Mouse (Mus musculus): ENCODE data around the gene Ebf1. TPM values are rescaled to one million over a fixed set of nuclear protein-coding genes. Genes with fewer than 3 reads are reported as not detected.

The Ebf1 gene
- total and polyA plus RNA-seq, 3 experiments: 0.04 TPM; not detected in 2

DNA sequence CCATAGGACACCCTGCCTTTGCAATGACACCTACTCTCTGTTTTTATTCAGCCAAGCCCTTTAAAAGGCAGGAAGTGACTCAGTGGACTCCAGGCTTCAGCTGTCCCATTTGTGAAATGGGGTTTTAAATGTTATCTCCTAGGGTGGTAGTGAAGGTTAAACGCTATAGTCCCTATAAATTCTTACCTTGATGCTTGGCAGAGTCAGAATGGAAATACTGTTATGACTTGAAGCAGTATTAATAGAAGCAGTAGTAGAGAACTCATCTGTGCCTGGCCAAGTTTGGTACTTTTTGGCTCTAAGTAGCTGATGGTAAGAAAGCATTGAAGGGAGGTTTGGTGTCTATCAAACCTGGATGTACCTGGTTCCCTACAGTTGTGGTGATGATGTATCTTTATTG lies 19.1 kb downstream of the Ebf1 start:
- H3K36me3 ChIP-seq (ENCODE audit: control insufficient read depth in 1 of 2, insufficient read depth in 2 of 2, low read length in 2 of 2): no peaks in the 10 kb centered on the region

DNA sequence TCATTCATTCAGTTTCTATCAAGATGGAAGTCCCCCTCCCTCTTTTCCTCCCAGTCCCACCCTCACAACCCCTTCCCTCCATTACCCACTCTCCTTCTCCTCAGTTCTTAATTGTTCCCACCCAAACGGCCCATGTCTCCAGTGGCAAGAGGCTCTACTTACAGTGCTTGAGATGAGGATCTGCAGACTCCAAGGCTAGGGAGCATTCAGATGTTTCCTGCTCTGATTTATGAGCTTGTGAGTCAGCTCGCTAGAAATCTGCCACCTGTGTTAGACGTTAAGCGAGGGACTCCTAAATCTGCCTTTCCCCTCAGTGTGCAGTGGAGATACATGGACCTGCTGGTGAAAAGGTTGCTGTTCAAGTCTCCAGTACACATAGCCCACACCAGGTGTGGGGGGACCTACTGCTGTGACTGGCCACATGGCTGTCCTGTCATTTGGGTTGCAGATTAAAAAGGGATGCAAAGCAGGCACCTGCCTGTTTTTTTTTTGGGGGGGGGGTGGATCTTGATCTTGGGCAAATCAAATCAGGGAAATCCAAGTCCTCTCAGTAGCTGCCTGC lies 21.2 kb downstream of the Ebf1 start:
- Histone ChIP-seq H3K79me2 (ENCODE audit: control insufficient read depth, insufficient read depth, low read length, poor library complexity) (no peaks in the 10 kb centered on the region), H3K4me1 (ENCODE audit: control insufficient read depth in 1 of 2, insufficient read depth in 2 of 2, low read length in 2 of 2) (no peaks in the 10 kb centered on the region), H3K9me3 (replicated peaks; ENCODE audit: insufficient read depth, low read length) (no peaks in the 10 kb centered on the region), H3K27ac (ENCODE audit: control insufficient read depth, low read depth, low read length) (no peak overlapping the region), H3K4me3 (ENCODE audit: control insufficient read depth in 1 of 2, insufficient read depth in 1 of 2, low read depth in 2 of 2, low read length in 2 of 2) (no peak overlapping the region), H3K36me3 (ENCODE audit: control insufficient read depth in 1 of 2, insufficient read depth in 2 of 2, low read length in 2 of 2) (no peaks in the 10 kb centered on the region), H3K9ac (ENCODE audit: control insufficient read depth, low read depth, low read length, poor library complexity, severe bottlenecking) (no peak overlapping the region), H3K27me3 (ENCODE audit: control insufficient read depth in 1 of 2, insufficient read depth in 2 of 2, low read length in 2 of 2) (peaks cover 0 to 1% of the 10 kb centered on the region in 2 experiments; a peak in 2 of 4 replicates)
- TF ChIP-seq NELFE (IDR thresholded peaks at IDR 0.05; ENCODE audit: low read depth, low read length) (no peak), ETS1 (IDR thresholded peaks at IDR 0.05; ENCODE audit: low read depth, low read length) (no peak), CHD2 (IDR thresholded peaks at IDR 0.05; ENCODE audit: low read length) (no peak), RAD21 (IDR thresholded peaks at IDR 0.05; ENCODE audit: low read depth, low read length) (no peak)
- DNase-seq (ENCODE audit: low read depth, low spot score): no peak

More for the DNA sequence above, 19.1 kb downstream of the Ebf1 start:
- DNase-seq (ENCODE audit: low read depth, low spot score): no peak
- no peaks in the 10 kb centered on the region for H3K4me1 ChIP-seq (ENCODE audit: control insufficient read depth in 1 of 2, insufficient read depth in 2 of 2, low read length in 2 of 2)
- H3K4me3 ChIP-seq (ENCODE audit: control insufficient read depth in 1 of 2, insufficient read depth in 1 of 2, low read depth in 2 of 2, low read length in 2 of 2): no peak overlapping the region
- H3K27ac ChIP-seq (ENCODE audit: control insufficient read depth, low read depth, low read length): no peak overlapping the region
- H3K27me3 ChIP-seq (ENCODE audit: control insufficient read depth in 1 of 2, insufficient read depth in 2 of 2, low read length in 2 of 2): no peaks in the 10 kb centered on the region; a peak in 1 of 4 replicates
- H3K9me3 ChIP-seq (replicated peaks; ENCODE audit: insufficient read depth, low read length): no peaks in the 10 kb centered on the region
- TF ChIP-seq POLR2A (IDR thresholded peaks at IDR 0.05; ENCODE audit: control insufficient read depth in 1 of 2, insufficient read depth in 1 of 2, low read depth in 1 of 2, low read length in 2 of 2, poor library complexity in 1 of 2) (no peak), NELFE (IDR thresholded peaks at IDR 0.05; ENCODE audit: low read depth, low read length) (no peak), GATA1 (IDR thresholded peaks at IDR 0.05; ENCODE audit: low read depth, low read length) (no peak), SIN3A (IDR thresholded peaks at IDR 0.05; ENCODE audit: low read length) (no peak), ZKSCAN1 (IDR thresholded peaks at IDR 0.05; ENCODE audit: low read depth, low read length) (no peak), ETS1 (IDR thresholded peaks at IDR 0.05; ENCODE audit: low read depth, low read length) (no peak), RCOR1 (IDR thresholded peaks at IDR 0.05; ENCODE audit: low read depth, low read length) (no peak), HCFC1 (IDR thresholded peaks at IDR 0.05; ENCODE audit: low read depth, low read length) (no peak), USF1 (IDR thresholded peaks at IDR 0.05; ENCODE audit: low read depth, low read length) (no peak), TCF12 (IDR thresholded peaks at IDR 0.05; ENCODE audit: low read depth, low read length) (no peak), ELF1 (IDR thresholded peaks at IDR 0.05; ENCODE audit: low read depth, low read length) (no peak), POLR2AphosphoS2 (IDR thresholded peaks at IDR 0.05; ENCODE audit: low read length) (no peak), UBTF (IDR thresholded peaks at IDR 0.05; ENCODE audit: borderline replicate concordance, insufficient read depth, low read depth, low read length) (no peak)
- no peaks in the 10 kb centered on the region for H3K79me2 ChIP-seq (ENCODE audit: control insufficient read depth, insufficient read depth, low read length, poor library complexity)
- H3K9ac ChIP-seq (ENCODE audit: control insufficient read depth, low read depth, low read length, poor library complexity, severe bottlenecking): no peak overlapping the region

DNA sequence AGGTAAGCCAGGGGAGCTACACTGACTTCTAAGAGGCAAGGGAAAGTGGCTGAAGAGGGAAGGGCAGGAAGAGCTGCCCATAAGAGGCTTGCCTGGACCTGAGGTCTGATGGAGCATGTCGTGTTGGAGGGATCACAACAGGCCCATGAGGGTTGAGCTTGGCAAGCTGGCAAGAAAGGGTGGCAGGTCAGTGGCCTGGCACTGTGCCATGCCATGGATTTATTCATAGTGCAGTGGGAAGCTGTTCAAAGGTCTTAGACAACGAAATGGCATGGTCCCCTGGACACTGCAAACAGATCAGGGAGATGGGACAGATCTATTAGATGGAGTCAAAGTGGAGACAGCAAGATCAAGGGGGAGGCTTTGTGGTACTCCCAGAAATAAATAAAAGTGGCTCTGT lies 24.4 kb downstream of the Ebf1 start:
- no peaks in the 10 kb centered on the region for H3K36me3 ChIP-seq (ENCODE audit: control insufficient read depth in 1 of 2, insufficient read depth in 2 of 2, low read length in 2 of 2)
- H3K79me2 ChIP-seq (ENCODE audit: control insufficient read depth, insufficient read depth, low read length, poor library complexity): no peaks in the 10 kb centered on the region
- H3K27ac ChIP-seq (ENCODE audit: control insufficient read depth, low read depth, low read length): no peak overlapping the region
- peaks cover 4 to 6% of the 10 kb centered on the region in 2 experiments; a peak in 3 of 4 replicates for H3K27me3 ChIP-seq (ENCODE audit: control insufficient read depth in 1 of 2, insufficient read depth in 2 of 2, low read length in 2 of 2)
- DNase-seq (ENCODE audit: low read depth, low spot score): no peak
- H3K9ac ChIP-seq (ENCODE audit: control insufficient read depth, low read depth, low read length, poor library complexity, severe bottlenecking): no peak overlapping the region
- no peaks in the 10 kb centered on the region for H3K9me3 ChIP-seq (replicated peaks; ENCODE audit: insufficient read depth, low read length)
- TF ChIP-seq CHD1 (IDR thresholded peaks at IDR 0.05; ENCODE audit: low read depth, low read length) (no peak), MXI1 (IDR thresholded peaks at IDR 0.05; ENCODE audit: low read depth, low read length) (no peak), BHLHE40 (IDR thresholded peaks at IDR 0.05; ENCODE audit: borderline replicate concordance, low read depth, low read length) (no peak), MAZ (IDR thresholded peaks at IDR 0.05; ENCODE audit: low read depth, low read length) (no peak), GATA1 (IDR thresholded peaks at IDR 0.05; ENCODE audit: low read depth, low read length) (no peak), MYB (IDR thresholded peaks at IDR 0.05; ENCODE audit: low read depth, low read length) (no peak), MAFK (IDR thresholded peaks at IDR 0.05; ENCODE audit: borderline replicate concordance, low read depth, low read length) (no peak), USF1 (IDR thresholded peaks at IDR 0.05; ENCODE audit: low read depth, low read length) (no peak), ZC3H11A (IDR thresholded peaks at IDR 0.05; ENCODE audit: low read depth, low read length) (no peak), EP300 (IDR thresholded peaks at IDR 0.05; ENCODE audit: low read depth in 1 of 2, low read length in 2 of 2) (no peak)
- no peaks in the 10 kb centered on the region for H3K4me1 ChIP-seq (ENCODE audit: control insufficient read depth in 1 of 2, insufficient read depth in 2 of 2, low read length in 2 of 2)
- H3K4me3 ChIP-seq (ENCODE audit: control insufficient read depth in 1 of 2, insufficient read depth in 1 of 2, low read depth in 2 of 2, low read length in 2 of 2): no peak overlapping the region

Measured in MEL (cell line).